Mouse (Mus musculus): ENCODE data around the gene Olfr659. TPM values are rescaled to one million over a fixed set of nuclear protein-coding genes. Genes with fewer than 3 reads are reported as not detected.

The Olfr659 gene
- total RNA-seq (2021), result not detected
- long read RNA-seq, experiment 1, result 0 reads
- long read RNA-seq, experiment 2, result 0 reads

DNA sequence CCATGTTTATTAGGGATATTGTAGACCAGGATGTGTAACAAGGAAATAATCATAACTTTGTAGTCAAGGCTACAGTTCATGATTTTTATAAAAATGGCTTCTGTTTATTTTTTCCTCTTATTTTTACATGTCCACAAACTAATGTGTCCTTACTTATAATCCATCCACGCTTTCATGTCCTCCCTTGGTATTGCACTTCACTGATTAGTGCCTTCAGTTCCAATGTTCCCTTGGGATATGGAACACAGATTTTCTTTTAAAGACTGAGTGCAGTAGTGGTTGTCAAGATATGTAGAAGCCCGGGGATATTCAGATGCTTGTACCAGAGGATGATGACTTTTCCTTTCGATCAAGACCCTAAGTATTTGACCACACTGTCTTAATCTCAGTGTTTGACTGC, at the start of gene Olfr659:
Olfr659 (plus strand) TSS at position 301 of the 400 bp plus-strand sequence.
- no peak for DNase-seq (ENCODE audit: low spot score)

DNA sequence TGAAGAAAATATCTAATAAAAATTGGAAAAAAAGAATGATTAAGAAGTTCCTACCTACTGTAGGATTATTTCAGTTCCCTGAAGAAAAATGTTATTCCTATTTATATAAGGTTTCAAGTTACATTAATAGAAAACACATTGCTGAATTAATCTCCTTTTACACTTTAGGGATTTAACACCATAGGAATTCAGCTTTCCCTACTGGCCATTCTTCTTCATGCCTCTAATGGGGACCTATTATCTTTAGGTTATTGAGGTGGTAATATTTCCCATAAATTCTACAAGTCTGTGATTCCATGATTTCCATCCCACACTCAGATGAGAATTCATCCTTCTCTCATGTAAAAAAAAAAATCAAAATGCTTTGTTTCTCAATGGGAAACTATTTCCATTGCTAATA, 42.1 kb upstream of the Olfr659 start, which contains the start of gene Olfr657:
Olfr657 (plus strand) TSS at position 301 of the 400 bp plus-strand sequence.
- no peak for DNase-seq (ENCODE audit: low spot score)

DNA sequence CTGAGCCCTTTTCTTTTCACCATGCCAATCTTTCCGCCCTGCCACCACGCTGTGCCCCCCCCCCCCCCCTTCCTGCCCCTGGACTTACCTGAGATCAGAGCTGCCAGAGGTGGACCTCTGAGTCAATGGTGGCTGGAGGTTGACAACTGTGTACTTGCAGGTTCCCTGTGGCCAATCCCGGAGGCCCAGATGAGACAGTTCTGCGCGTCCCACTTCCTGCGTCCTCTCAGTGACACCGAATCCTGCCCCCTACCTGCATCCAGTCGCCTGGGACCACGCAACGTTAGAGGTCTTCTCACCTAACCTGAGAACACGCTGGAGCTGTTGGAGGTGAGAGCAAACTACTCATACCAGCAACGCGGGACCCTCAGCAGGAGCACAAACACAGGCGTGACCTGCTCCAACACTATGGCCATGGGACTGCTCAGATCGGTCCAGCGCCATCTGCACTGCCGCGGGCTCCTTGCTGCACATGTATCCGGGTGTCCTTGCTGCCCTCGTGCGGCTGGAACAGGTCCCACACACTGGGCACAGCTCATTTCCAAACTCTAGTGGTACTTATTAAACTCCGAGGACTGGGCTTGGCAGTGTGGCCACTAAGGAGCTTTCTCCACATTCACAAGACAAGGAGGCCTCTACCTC, 19.6 kb upstream of the Olfr659 start, which contains the start of gene Olfr658:
Olfr658 (minus strand) TSS at position 465 of the 642 bp plus-strand sequence.
- DNase-seq (ENCODE audit: low spot score), result no peak

DNA sequence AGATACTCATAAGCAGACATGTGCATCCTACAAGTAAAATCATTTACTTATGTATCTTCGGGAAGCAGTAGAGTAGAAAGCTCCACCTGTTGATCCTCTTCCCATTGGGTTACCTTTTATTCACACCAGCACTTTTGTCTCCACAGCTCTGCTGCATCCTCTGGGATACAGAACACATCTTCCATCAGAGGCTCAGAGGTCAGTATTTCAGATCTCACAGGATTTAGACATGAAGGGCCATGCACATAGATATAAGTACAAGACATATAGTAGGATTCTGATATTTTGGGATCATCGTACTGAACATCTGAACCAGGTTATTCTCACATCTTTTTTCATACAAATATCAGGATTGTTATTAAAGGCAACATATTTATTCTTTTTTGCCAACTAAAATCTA, 19.6 kb downstream of the Olfr659 start, which contains the start of gene Olfr661:
Olfr661 (plus strand) TSS at position 301 of the 400 bp plus-strand sequence.
- no peak for DNase-seq (ENCODE audit: low spot score)

Other genes with a start within 250 kb of the Olfr659 start
- under 1 TPM; 0.53 to 1.00 TPM for gene Trim30a, start 201.6 kb upstream of the Olfr659 start, total RNA-seq (2021)
- under 1 TPM; 0.34 to 0.64 TPM for gene Trim30d, start 158.9 kb upstream of the Olfr659 start, total RNA-seq (2021)
- gene Olfr651, start 116.6 kb upstream of the Olfr659 start, total RNA-seq (2021), result not detected
- gene Olfr652, start 105.9 kb upstream of the Olfr659 start, total RNA-seq (2021), result not detected
- gene Olfr653, start 89.4 kb upstream of the Olfr659 start, total RNA-seq (2021), result not detected
- gene Olfr654, start 79.7 kb upstream of the Olfr659 start, total RNA-seq (2021), result not detected
- not detected for gene Olfr655, start 65.0 kb upstream of the Olfr659 start, total RNA-seq (2021)
- gene Olfr656, start 52.8 kb upstream of the Olfr659 start, total RNA-seq (2021), result not detected
- gene Olfr657, start 42.0 kb upstream of the Olfr659 start, total RNA-seq (2021), result not detected
- gene Olfr658, start 19.4 kb upstream of the Olfr659 start, total RNA-seq (2021), result not detected
- gene Olfr661, start 19.7 kb downstream of the Olfr659 start, total RNA-seq (2021), result not detected
- not detected for gene Usp17le, start 110.7 kb downstream of the Olfr659 start, total RNA-seq (2021)
- gene Usp17lb, start 175.8 kb downstream of the Olfr659 start, total RNA-seq (2021), result not detected
- gene Usp17la, start 190.3 kb downstream of the Olfr659 start, total RNA-seq (2021), result not detected
- gene Olfr665, start 211.3 kb downstream of the Olfr659 start, total RNA-seq (2021), result not detected
- gene Olfr666, start 229.2 kb downstream of the Olfr659 start, total RNA-seq (2021), result not detected